Mouse (Mus musculus) stomach, postnatal 0 days (tissue): Measurements from ENCODE around the gene Fam184b.

Source experiments
- CTCF ChIP-seq: IDR thresholded peaks from 2 replicates; pipeline ENCODE4 v1.5.1; 2016; ENCODE audit warnings: antibody characterized with exemption, low read depth, mild to moderate bottlenecking, moderate library complexity
- EP300 ChIP-seq: optimal IDR thresholded peaks from 2 replicates; pipeline ENCODE3; 2016; ENCODE audit warnings: antibody characterized with exemption

- TF ChIP-seq CTCF (no peak), EP300 (no peak)
Observed at GRCm38 (mm10) chr5:45584601-45585000, 54.8 kb downstream of the Fam184b start.
